Mouse (Mus musculus) CH12.LX (cell line): ENCODE results near the gene Fam217b.

Source experiments
- MAFK ChIP-seq: IDR thresholded peaks from 2 replicates; pipeline ENCODE4 v1.6.1; 2011; ENCODE audit warnings: low read length, improper control_type of control experiment; ENCODE audit not compliant: insufficient replicate concordance
- MAX ChIP-seq: IDR thresholded peaks from 2 replicates; pipeline ENCODE4 v1.6.1; 2011; ENCODE audit warnings: low read length, improper control_type of control experiment
- NRF1 ChIP-seq: IDR thresholded peaks from 2 replicates; pipeline ENCODE4 v1.6.1; 2014; ENCODE audit warnings: low read depth, mild to moderate bottlenecking, inconsistent platforms, low read length, improper control_type of control experiment, moderate library complexity
- POLR2AphosphoS2 ChIP-seq: IDR thresholded peaks from 2 replicates; pipeline ENCODE4 v1.6.1; 2011; ENCODE audit warnings: low read depth, low read length, improper control_type of control experiment
- RAD21 ChIP-seq: IDR thresholded peaks from 2 replicates; pipeline ENCODE4 v1.6.1; 2011; ENCODE audit warnings: low read depth, mild to moderate bottlenecking, low read length, improper control_type of control experiment, moderate library complexity
- TBP ChIP-seq: conservative IDR thresholded peaks from 2 replicates; pipeline ENCODE4 v1.6.1; 2011; ENCODE audit warnings: low read depth, low read length, improper control_type of control experiment
- TCF12 ChIP-seq: IDR thresholded peaks from 2 replicates; pipeline ENCODE4 v1.6.1; 2014; ENCODE audit warnings: low read depth, mild to moderate bottlenecking, inconsistent platforms, low read length, improper control_type of control experiment

- TF ChIP-seq TBP = no peak
- no peak for TF ChIP-seq RAD21
- no peak for TF ChIP-seq NRF1
- TF ChIP-seq MAX = no peak
- no peak for TF ChIP-seq TCF12
- no peak for TF ChIP-seq POLR2AphosphoS2
- TF ChIP-seq MAFK = no peak
These were observed 15.1 kb downstream of the Fam217b start for GRCm38 (mm10) chr2:178429426-178429825.
